Mouse (Mus musculus): ENCODE data around the gene Olfr1338. TPM values are rescaled to one million over a fixed set of nuclear protein-coding genes. Genes with fewer than 3 reads are reported as not detected.

Gene Olfr1338
- polyA plus RNA-seq, 1 experiment from 2014 or later = not detected

DNA sequence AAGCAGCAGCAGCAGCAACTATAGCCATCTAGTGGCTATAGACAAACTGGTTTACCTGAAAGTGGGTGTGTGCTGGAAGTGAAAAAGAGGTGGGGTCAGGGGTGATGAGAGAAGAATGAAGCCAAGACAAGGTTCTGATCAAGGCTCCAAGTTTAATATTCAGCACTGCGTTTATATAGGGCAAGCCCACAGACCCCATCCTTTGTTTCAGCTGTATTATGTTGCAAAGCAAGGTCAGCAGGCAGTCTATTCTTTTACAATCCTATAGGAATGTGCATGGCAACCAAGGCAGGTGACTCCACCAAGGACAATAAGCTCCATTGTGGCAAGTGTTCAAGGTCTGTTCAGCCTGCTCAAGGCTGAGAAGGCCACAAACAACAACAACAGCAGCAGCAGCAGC is 46.9 kb downstream of the Olfr1338 start:
- no peaks in the 10 kb centered on the region for H3K27me3 ChIP-seq (ENCODE audit: control insufficient read depth, insufficient read depth, low read depth, low read length)
- no peaks in the 10 kb centered on the region for H3K9me3 ChIP-seq (replicated peaks; ENCODE audit: control insufficient read depth, low read length)
- no peak overlapping the region for H3K27ac ChIP-seq (ENCODE audit: low read length)
- ATAC-seq (ENCODE audit: low read depth) = no peak
- H3K4me2 ChIP-seq (ENCODE audit: low read depth, low read length) = no peak overlapping the region
- no peak overlapping the region for H3K9ac ChIP-seq (ENCODE audit: low read depth, low read length)
- 59% methylated on average over 1 of the region's 1 CpGs for WGBS (ENCODE audit: insufficient replicate concordance)
- no peaks in the 10 kb centered on the region for H3K4me1 ChIP-seq (ENCODE audit: control insufficient read depth, low read depth, low read length)
- H3K36me3 ChIP-seq (ENCODE audit: control insufficient read depth, insufficient read depth) = no peaks in the 10 kb centered on the region
- H3K4me3 ChIP-seq (ENCODE audit: low read depth, low read length) = no peak overlapping the region

DNA sequence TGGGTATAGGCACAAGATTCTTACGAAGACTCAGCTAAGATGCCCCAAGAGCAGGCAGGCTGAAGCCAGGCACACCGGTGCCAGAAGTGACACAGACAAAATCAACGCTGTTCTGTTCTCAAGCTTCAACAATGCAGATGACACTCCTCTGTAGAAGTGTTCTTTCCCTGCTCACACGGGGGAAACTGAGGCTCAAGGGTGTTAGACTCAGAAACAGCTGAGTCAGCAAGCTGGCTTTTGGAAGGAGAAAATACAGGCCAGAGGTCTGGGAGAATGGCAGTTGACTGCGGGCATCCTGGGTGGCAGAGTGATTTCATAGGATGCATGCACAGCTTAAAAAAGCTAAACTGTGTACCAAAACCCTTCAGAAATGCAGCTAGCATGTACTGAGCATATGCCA is 50.5 kb downstream of the Olfr1338 start:
- no peaks in the 10 kb centered on the region for H3K27me3 ChIP-seq (ENCODE audit: control insufficient read depth, insufficient read depth, low read depth, low read length)
- H3K4me1 ChIP-seq (ENCODE audit: control insufficient read depth, low read depth, low read length) = no peaks in the 10 kb centered on the region
- H3K4me3 ChIP-seq (ENCODE audit: low read depth, low read length) = no peak overlapping the region
- no peak overlapping the region for H3K4me2 ChIP-seq (ENCODE audit: low read depth, low read length)
- WGBS (ENCODE audit: insufficient replicate concordance) = 64% methylated on average over 5 of the region's 5 CpGs
- H3K36me3 ChIP-seq (ENCODE audit: control insufficient read depth, insufficient read depth) = no peaks in the 10 kb centered on the region
- ATAC-seq (ENCODE audit: low read depth) = no peak
- H3K27ac ChIP-seq (ENCODE audit: low read length) = no peak overlapping the region
- no peaks in the 10 kb centered on the region for H3K9me3 ChIP-seq (replicated peaks; ENCODE audit: control insufficient read depth, low read length)
- H3K9ac ChIP-seq (ENCODE audit: low read depth, low read length) = no peak overlapping the region

DNA sequence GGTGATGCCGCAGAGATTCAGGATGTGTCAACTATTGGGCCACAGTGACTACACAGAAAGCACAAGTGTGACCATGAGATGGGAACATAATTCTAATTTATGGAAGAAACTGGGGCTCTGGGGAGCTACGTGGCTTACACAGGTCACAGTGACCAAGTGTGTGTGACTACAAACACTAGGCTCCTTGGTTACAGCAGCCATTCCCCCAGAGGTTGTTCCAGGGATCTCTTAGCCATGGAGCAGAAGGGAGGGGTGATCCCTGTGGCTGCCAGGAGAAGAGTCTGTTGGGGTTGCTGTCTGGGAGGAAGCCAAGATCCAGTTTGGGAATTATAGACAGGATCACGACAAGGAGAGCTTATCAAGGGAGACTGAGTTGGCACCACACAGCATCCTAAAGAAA is 55.3 kb downstream of the Olfr1338 start, which contains the start of gene Olfr1341:
Gene Olfr1341 (plus strand): TSS at position 301 of the 400 bp plus-strand sequence.
- Histone ChIP-seq H3K9me3 (replicated peaks; ENCODE audit: control insufficient read depth, low read length) (no peaks in the 10 kb centered on the region), H3K36me3 (ENCODE audit: control insufficient read depth, insufficient read depth) (no peaks in the 10 kb centered on the region), H3K27ac (ENCODE audit: low read length) (no peak within 1 kb of the TSS), H3K4me2 (ENCODE audit: low read depth, low read length) (no peak within 1 kb of the TSS), H3K4me1 (ENCODE audit: control insufficient read depth, low read depth, low read length) (no peaks in the 10 kb centered on the region), H3K9ac (ENCODE audit: low read depth, low read length) (no peak within 1 kb of the TSS), H3K4me3 (ENCODE audit: low read depth, low read length) (no peak within 1 kb of the TSS), H3K27me3 (ENCODE audit: control insufficient read depth, insufficient read depth, low read depth, low read length) (no peaks in the 10 kb centered on the region)
- WGBS (ENCODE audit: insufficient replicate concordance) = 48% methylated on average over 3 of the region's 3 CpGs
- no peak for ATAC-seq (ENCODE audit: low read depth)

Other genes with a start within 250 kb of the Olfr1338 start
- gene 2610528J11Rik, start 231.7 kb downstream of the Olfr1338 start, polyA plus RNA-seq (2015; fragmentation: Nextera tagmentation; extraction: Ambion mirVana) = 6.3 and 8.8 TPM in 2 replicates
- 2.7 and 3.2 TPM in 2 replicates for gene Tmem125, start 214.7 kb downstream of the Olfr1338 start, polyA plus RNA-seq (2015; fragmentation: Nextera tagmentation; extraction: Ambion mirVana)
- 0.74 and 0.91 TPM in 2 replicates for gene Cfap57, start 138.0 kb downstream of the Olfr1338 start, polyA plus RNA-seq (2015; fragmentation: Nextera tagmentation; extraction: Ambion mirVana)
- gene Ebna1bp2, start 137.9 kb downstream of the Olfr1338 start, polyA plus RNA-seq (2015; fragmentation: Nextera tagmentation; extraction: Ambion mirVana) = 55.9 and 58.3 TPM in 2 replicates
- not detected in 2 replicates for gene Olfr62, start 99.8 kb downstream of the Olfr1338 start, polyA plus RNA-seq (2015; fragmentation: Nextera tagmentation; extraction: Ambion mirVana)
- not detected in 2 replicates for gene Olfr1342, start 66.0 kb downstream of the Olfr1338 start, polyA plus RNA-seq (2015; fragmentation: Nextera tagmentation; extraction: Ambion mirVana)
- not detected in 2 replicates for gene Olfr1341, start 55.2 kb downstream of the Olfr1338 start, polyA plus RNA-seq (2015; fragmentation: Nextera tagmentation; extraction: Ambion mirVana)
- not detected in 2 replicates for gene Olfr1340, start 38.6 kb downstream of the Olfr1338 start, polyA plus RNA-seq (2015; fragmentation: Nextera tagmentation; extraction: Ambion mirVana)
- gene Olfr1339, start 26.6 kb downstream of the Olfr1338 start, polyA plus RNA-seq (2015; fragmentation: Nextera tagmentation; extraction: Ambion mirVana) = not detected in 2 replicates
- not detected in 2 replicates for gene Olfr1337, start 23.8 kb upstream of the Olfr1338 start, polyA plus RNA-seq (2015; fragmentation: Nextera tagmentation; extraction: Ambion mirVana)
- not detected in 2 replicates for gene Olfr1335, start 51.2 kb upstream of the Olfr1338 start, polyA plus RNA-seq (2015; fragmentation: Nextera tagmentation; extraction: Ambion mirVana)
- not detected in 2 replicates for gene Olfr1333, start 77.5 kb upstream of the Olfr1338 start, polyA plus RNA-seq (2015; fragmentation: Nextera tagmentation; extraction: Ambion mirVana)
- not detected in 2 replicates for gene Olfr1331, start 105.9 kb upstream of the Olfr1338 start, polyA plus RNA-seq (2015; fragmentation: Nextera tagmentation; extraction: Ambion mirVana)
- gene Olfr1330, start 129.9 kb upstream of the Olfr1338 start, polyA plus RNA-seq (2015; fragmentation: Nextera tagmentation; extraction: Ambion mirVana) = 0.04 TPM in 1 of 2 replicates, not detected in the other
- not detected in 2 replicates for gene Olfr1329, start 158.7 kb upstream of the Olfr1338 start, polyA plus RNA-seq (2015; fragmentation: Nextera tagmentation; extraction: Ambion mirVana)
- gene Olfr1328, start 179.9 kb upstream of the Olfr1338 start, polyA plus RNA-seq (2015; fragmentation: Nextera tagmentation; extraction: Ambion mirVana) = not detected in 2 replicates
- not detected in 2 replicates for gene Lao1, start 202.8 kb upstream of the Olfr1338 start, polyA plus RNA-seq (2015; fragmentation: Nextera tagmentation; extraction: Ambion mirVana)

Measured in liver, embryonic 16.5 days (tissue).